Mouse (Mus musculus): Measurements from ENCODE around the gene Nfyb. TPM values are rescaled to one million over a fixed set of nuclear protein-coding genes. Genes with fewer than 3 reads are reported as not detected.
A peak's percentile ranks its signal among the peaks of the same experiment; 100 is the strongest.

Nfyb gene
- 9.1 and 10.1 TPM in 2 replicates for polyA plus RNA-seq (2012; rRNA removed)

- Histone ChIP-seq H3K4me3 (ENCODE audit: insufficient read depth, low read depth, low read length) (peak within 1 kb of the TSS; percentile 94), H3K27ac (ENCODE audit: insufficient read depth, low read depth, low read length) (peak within 1 kb of the TSS; percentile 40), H3K27me3 (replicated peaks; ENCODE audit: control insufficient read depth, insufficient read depth, low read length) (no peaks in the 10 kb centered on the region), H3K36me3 (ENCODE audit: control insufficient read depth, insufficient read depth, low read length) (no peaks in the 10 kb centered on the region), H3K4me1 (ENCODE audit: control insufficient read depth, insufficient read depth, low read length) (peaks cover 6% of the 10 kb centered on the region; the same call in 1 of the 2 replicates)
- under 1% methylated on average over 50 of the region's 68 CpGs for WGBS
- DNase-seq = peak; percentile 99
- no peak for TF ChIP-seq CTCF (conservative IDR thresholded peaks at IDR 0.05; ENCODE audit: insufficient read depth, insufficient read length, low read depth, low read length)
- peak; percentile 92 for TF ChIP-seq POLR2A (IDR thresholded peaks at IDR 0.05; ENCODE audit: low read depth, low read length)
Measured at GRCm38 (mm10) chr10:82763840-82764631, at the start of gene Nfyb. TSS of gene Nfyb (minus strand) at chr10:82764144.

DNA sequence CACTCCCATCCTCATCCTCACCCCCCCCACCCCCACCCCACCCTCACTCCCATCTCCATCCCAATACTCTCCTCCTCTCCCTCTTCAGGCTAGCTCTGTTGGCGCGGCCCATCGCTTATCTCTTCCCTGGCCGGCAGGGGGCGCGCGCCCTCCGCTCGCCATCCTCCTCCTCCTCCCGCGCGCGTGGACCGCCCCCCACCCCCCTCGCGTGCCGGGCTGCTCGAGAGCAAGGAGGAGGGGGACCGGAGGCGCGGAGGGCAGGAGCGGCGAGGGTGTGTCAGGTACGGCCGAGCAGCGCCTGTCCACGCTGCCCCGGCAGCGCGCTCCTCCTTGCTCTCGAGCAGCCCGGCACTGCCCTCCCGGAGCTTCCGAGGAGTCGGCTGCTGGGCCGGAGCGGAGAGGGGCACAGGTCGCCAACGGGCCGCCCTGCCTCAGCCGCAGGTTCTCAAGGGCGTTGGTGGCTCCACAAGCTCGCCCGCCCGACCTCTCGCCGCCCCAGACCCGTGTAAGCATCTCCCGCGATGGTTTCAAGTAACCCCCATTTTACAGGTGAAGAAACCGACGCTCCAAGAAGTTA is 48.0 kb upstream of the Nfyb start:
- 9% methylated on average over 40 of the region's 52 CpGs for WGBS

GRCm38 (mm10) chr10:82809352-82809751 is 45.4 kb upstream of the Nfyb start:
- Histone ChIP-seq H3K36me3 (ENCODE audit: control insufficient read depth, insufficient read depth, low read length) (no peaks in the 10 kb centered on the region), H3K4me1 (ENCODE audit: control insufficient read depth, insufficient read depth, low read length) (peaks cover 28% of the 10 kb centered on the region), H3K4me3 (ENCODE audit: insufficient read depth, low read depth, low read length) (no peak overlapping the region), H3K27me3 (replicated peaks; ENCODE audit: control insufficient read depth, insufficient read depth, low read length) (no peaks in the 10 kb centered on the region), H3K27ac (ENCODE audit: insufficient read depth, low read depth, low read length) (no peak overlapping the region)
- 53% methylated on average over 3 of the region's 3 CpGs for WGBS
- no peak for TF ChIP-seq CTCF (conservative IDR thresholded peaks at IDR 0.05; ENCODE audit: insufficient read depth, insufficient read length, low read depth, low read length)
- no peak for TF ChIP-seq POLR2A (IDR thresholded peaks at IDR 0.05; ENCODE audit: low read depth, low read length)
- DNase-seq = no peak

More for the DNA sequence above, 48.0 kb upstream of the Nfyb start:
- peak; percentile 73 for DNase-seq
- peak overlapping the region; percentile 48 for H3K4me3 ChIP-seq (ENCODE audit: insufficient read depth, low read depth, low read length)
- TF ChIP-seq CTCF (conservative IDR thresholded peaks at IDR 0.05; ENCODE audit: insufficient read depth, insufficient read length, low read depth, low read length) (peak; percentile 71), POLR2A (IDR thresholded peaks at IDR 0.05; ENCODE audit: low read depth, low read length) (no peak)
- H3K27ac ChIP-seq (ENCODE audit: insufficient read depth, low read depth, low read length) = no peak overlapping the region
- H3K4me1 ChIP-seq (ENCODE audit: control insufficient read depth, insufficient read depth, low read length) = peaks cover 14% of the 10 kb centered on the region
- no peaks in the 10 kb centered on the region for H3K36me3 ChIP-seq (ENCODE audit: control insufficient read depth, insufficient read depth, low read length)
- no peaks in the 10 kb centered on the region for H3K27me3 ChIP-seq (replicated peaks; ENCODE audit: control insufficient read depth, insufficient read depth, low read length)

DNA sequence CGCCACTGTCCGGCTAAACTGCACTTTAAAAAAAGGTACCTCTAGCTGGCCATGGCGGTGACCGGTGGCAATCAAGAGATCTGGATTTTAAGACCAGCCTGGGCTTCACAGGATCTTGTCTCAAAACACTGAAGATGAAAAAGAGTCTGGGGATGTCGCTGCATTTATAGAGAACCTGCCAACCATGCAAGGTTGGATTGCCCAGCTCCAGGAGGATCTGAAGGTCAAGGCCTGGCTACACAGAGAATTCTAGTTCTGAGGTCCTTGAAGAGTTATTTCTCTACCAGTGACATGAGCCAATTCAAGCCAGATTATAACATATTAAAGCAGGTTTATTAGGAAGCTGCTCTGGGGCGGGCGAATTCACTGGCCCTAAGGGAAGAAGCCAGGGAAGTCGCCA is 44.9 kb upstream of the Nfyb start:
- peaks cover 25% of the 10 kb centered on the region for H3K4me1 ChIP-seq (ENCODE audit: control insufficient read depth, insufficient read depth, low read length)
- no peaks in the 10 kb centered on the region for H3K27me3 ChIP-seq (replicated peaks; ENCODE audit: control insufficient read depth, insufficient read depth, low read length)
- 89% methylated on average over 8 of the region's 8 CpGs for WGBS

GRCm38 (mm10) chr10:82808155-82808554 is 44.2 kb upstream of the Nfyb start:
- no peak overlapping the region for H3K4me3 ChIP-seq (ENCODE audit: insufficient read depth, low read depth, low read length)
- no peak for DNase-seq
- 62% methylated on average over 6 of the region's 6 CpGs for WGBS
- no peak for TF ChIP-seq POLR2A (IDR thresholded peaks at IDR 0.05; ENCODE audit: low read depth, low read length)
- TF ChIP-seq CTCF (conservative IDR thresholded peaks at IDR 0.05; ENCODE audit: insufficient read depth, insufficient read length, low read depth, low read length) = no peak
- peaks cover 20% of the 10 kb centered on the region for H3K4me1 ChIP-seq (ENCODE audit: control insufficient read depth, insufficient read depth, low read length)
- no peak overlapping the region for H3K27ac ChIP-seq (ENCODE audit: insufficient read depth, low read depth, low read length)
- no peaks in the 10 kb centered on the region for H3K27me3 ChIP-seq (replicated peaks; ENCODE audit: control insufficient read depth, insufficient read depth, low read length)
- H3K36me3 ChIP-seq (ENCODE audit: control insufficient read depth, insufficient read depth, low read length) = no peaks in the 10 kb centered on the region

More for the DNA sequence above, 44.9 kb upstream of the Nfyb start:
- no peak for DNase-seq
- TF ChIP-seq CTCF (conservative IDR thresholded peaks at IDR 0.05; ENCODE audit: insufficient read depth, insufficient read length, low read depth, low read length) (no peak), POLR2A (IDR thresholded peaks at IDR 0.05; ENCODE audit: low read depth, low read length) (no peak)
- no peak overlapping the region for H3K27ac ChIP-seq (ENCODE audit: insufficient read depth, low read depth, low read length)
- H3K4me3 ChIP-seq (ENCODE audit: insufficient read depth, low read depth, low read length) = no peak overlapping the region
- no peaks in the 10 kb centered on the region for H3K36me3 ChIP-seq (ENCODE audit: control insufficient read depth, insufficient read depth, low read length)

DNA sequence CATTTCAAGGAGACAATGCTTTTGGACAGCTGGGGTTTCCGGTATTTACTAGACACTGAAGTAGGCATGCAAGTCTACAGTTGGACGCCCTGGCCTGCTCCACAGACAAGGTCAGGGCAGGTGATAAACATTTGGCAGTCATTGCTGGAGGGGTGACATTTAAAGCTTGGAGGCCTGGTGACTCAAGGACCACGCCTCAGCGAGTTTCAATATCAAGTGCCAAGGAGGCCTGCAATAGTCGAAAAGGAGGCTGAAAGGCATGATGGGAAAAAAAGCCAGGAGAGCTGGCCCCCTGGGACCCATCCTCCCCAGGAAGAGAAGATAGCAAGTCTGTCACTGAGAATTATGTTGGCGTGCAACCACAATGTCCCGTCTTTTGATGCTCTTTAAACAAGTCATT is 43.3 kb upstream of the Nfyb start:
- peaks cover 20% of the 10 kb centered on the region for H3K4me1 ChIP-seq (ENCODE audit: control insufficient read depth, insufficient read depth, low read length)
- no peak overlapping the region for H3K27ac ChIP-seq (ENCODE audit: insufficient read depth, low read depth, low read length)
- no peaks in the 10 kb centered on the region for H3K27me3 ChIP-seq (replicated peaks; ENCODE audit: control insufficient read depth, insufficient read depth, low read length)
- no peak overlapping the region for H3K4me3 ChIP-seq (ENCODE audit: insufficient read depth, low read depth, low read length)
- 52% methylated on average over 7 of the region's 7 CpGs for WGBS
- DNase-seq = peak; percentile 47
- H3K36me3 ChIP-seq (ENCODE audit: control insufficient read depth, insufficient read depth, low read length) = no peaks in the 10 kb centered on the region
- TF ChIP-seq POLR2A (IDR thresholded peaks at IDR 0.05; ENCODE audit: low read depth, low read length) (no peak), CTCF (conservative IDR thresholded peaks at IDR 0.05; ENCODE audit: insufficient read depth, insufficient read length, low read depth, low read length) (no peak)

DNA sequence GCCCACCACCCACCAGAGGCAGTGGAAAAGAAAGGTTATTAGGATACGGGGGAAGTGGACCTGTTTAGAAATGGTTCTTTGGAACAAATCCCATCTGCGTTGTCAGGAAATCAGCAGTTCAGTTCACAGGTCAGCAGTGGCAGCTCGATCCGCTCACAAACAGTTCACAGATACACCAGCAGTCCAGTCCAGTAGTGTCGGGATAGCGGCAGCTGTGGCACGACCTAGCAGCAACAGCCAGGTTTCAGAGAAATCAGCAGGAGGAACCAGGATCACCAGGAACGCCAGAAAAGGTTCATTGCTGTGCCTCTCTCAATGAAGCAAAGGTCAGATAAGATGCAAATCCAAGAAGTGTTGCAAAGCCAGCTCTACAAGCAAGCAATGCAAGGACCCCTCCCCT is 42.5 kb upstream of the Nfyb start:
- DNase-seq = peak; percentile 59
- no peak overlapping the region for H3K4me3 ChIP-seq (ENCODE audit: insufficient read depth, low read depth, low read length)
- no peaks in the 10 kb centered on the region for H3K36me3 ChIP-seq (ENCODE audit: control insufficient read depth, insufficient read depth, low read length)
- 37% methylated on average over 8 of the region's 8 CpGs for WGBS
- H3K27ac ChIP-seq (ENCODE audit: insufficient read depth, low read depth, low read length) = no peak overlapping the region
- H3K4me1 ChIP-seq (ENCODE audit: control insufficient read depth, insufficient read depth, low read length) = peaks cover 20% of the 10 kb centered on the region
- TF ChIP-seq POLR2A (IDR thresholded peaks at IDR 0.05; ENCODE audit: low read depth, low read length) (no peak), CTCF (conservative IDR thresholded peaks at IDR 0.05; ENCODE audit: insufficient read depth, insufficient read length, low read depth, low read length) (no peak; the same call in 1 of the 2 replicates)
- H3K27me3 ChIP-seq (replicated peaks; ENCODE audit: control insufficient read depth, insufficient read depth, low read length) = no peaks in the 10 kb centered on the region

Data from kidney, adult 2 months (tissue).